Mouse (Mus musculus) embryonic facial prominence, embryonic 12.5 days (tissue): ENCODE results near the gene Fcgr3. TPM values are rescaled to one million over a fixed set of nuclear protein-coding genes. Genes with fewer than 3 reads are reported as not detected.
"Not testable (repeated sequence)": the region's sequence is repeated elsewhere in the genome, so short reads cannot be mapped to it uniquely, and the experiment has no call there.

Experiments
- ATAC-seq: fragments of 200-750 bp; cut with Nextera tagmentation; 2 replicates; pipeline ENCODE4 v1.8.0; 2017; ENCODE audit not compliant: insufficient number of reproducible peaks, insufficient read depth, low FRiP score, low TSS enrichment
- H3K27ac ChIP-seq: fragments of 300-500 bp; sonication (generic); 2 replicates; pipeline ENCODE4 v1.5.1; 2016; ENCODE audit warnings: mild to moderate bottlenecking
- H3K27me3 ChIP-seq: fragments of 300-500 bp; sonication (generic); 2 replicates; pipeline ENCODE4 v1.6.1; 2016; ENCODE audit warnings: mild to moderate bottlenecking, moderate library complexity
- H3K36me3 ChIP-seq: fragments of 300-500 bp; sonication (generic); 2 replicates; pipeline ENCODE4 v1.6.1; 2016; ENCODE audit warnings: mild to moderate bottlenecking
- H3K4me1 ChIP-seq: fragments of 300-500 bp; sonication (generic); 2 replicates; pipeline ENCODE4 v1.6.1; 2016
- H3K4me2 ChIP-seq: fragments of 300-500 bp; sonication (generic); replicated peaks from 2 replicates; pipeline ENCODE4 v1.6.1; 2016; ENCODE audit warnings: mild to moderate bottlenecking, moderate library complexity
- H3K4me3 ChIP-seq: fragments of 300-500 bp; sonication (generic); 2 replicates; pipeline ENCODE4 v1.5.1; 2016; ENCODE audit warnings: mild to moderate bottlenecking
- H3K9ac ChIP-seq: fragments of 300-500 bp; sonication (generic); 2 replicates; pipeline ENCODE4 v1.6.1; 2016; ENCODE audit warnings: mild to moderate bottlenecking, moderate library complexity
- H3K9me3 ChIP-seq: fragments of 300-500 bp; sonication (generic); 2 replicates; pipeline ENCODE4 v1.6.1; 2016; ENCODE audit warnings: mild to moderate bottlenecking, moderate library complexity
- WGBS: fragments of 180-500 bp; shearing (Covaris S2); methylation state at CpG from one replicate; pipeline ENCODE4 v1.1.7; 2016; 5-methylcytosine and 5-hydroxymethylcytosine counted together
- polyA plus RNA-seq: library from polyadenylated mRNA; unstranded; fragments of >200 nt; fragmentation: Nextera tagmentation; extraction: Ambion mirVana; gene quantifications from 2 replicates; pipeline ENCODE4 v1.2.1, GENCODE M21; 2016

Gene Fcgr3
- polyA plus RNA-seq, 1 experiment from 2014 or later: 6.5 TPM

GRCm38 (mm10) chr1:171065768-171066167 is 1.0 kb upstream of the Fcgr3 start:
- not testable (repeated sequence) for H3K36me3 ChIP-seq, H3K9ac ChIP-seq, H3K4me1 ChIP-seq, H3K9me3 ChIP-seq, H3K27ac ChIP-seq
- Histone ChIP-seq H3K4me2 (peak overlapping the region; percentile 42), H3K27me3 (peaks cover 42% of the 10 kb centered on the region), H3K4me3 (peak overlapping the region; percentile 31)
- peak; percentile 15; the same call in 1 of the 2 replicates for ATAC-seq
- WGBS: 5% methylated on average over 32 of the region's 45 CpGs

- not testable (repeated sequence) for H3K36me3 ChIP-seq, H3K27ac ChIP-seq, H3K9ac ChIP-seq, H3K9me3 ChIP-seq, H3K4me1 ChIP-seq
- H3K4me2 ChIP-seq: peak overlapping the region; percentile 44
- peaks cover 41% of the 10 kb centered on the region for H3K27me3 ChIP-seq
- H3K4me3 ChIP-seq: peak overlapping the region; percentile 37
- peak; percentile 14 for ATAC-seq
- WGBS: under 1% methylated on average over 24 of the region's 35 CpGs
Measured at GRCm38 (mm10) chr1:171065243-171065587, 480 bp upstream of the Fcgr3 start.

GRCm38 (mm10) chr1:171063569-171064490 is 905 bp downstream of the Fcgr3 start:
- Histone ChIP-seq H3K4me3 (peak overlapping the region; percentile 33), H3K27me3 (peaks cover 33% of the 10 kb centered on the region), H3K4me2 (peak overlapping the region; percentile 44)
- not testable (repeated sequence) for H3K4me1 ChIP-seq, H3K36me3 ChIP-seq, H3K27ac ChIP-seq, H3K9me3 ChIP-seq, H3K9ac ChIP-seq
- peak; percentile 76 for ATAC-seq
- WGBS: 9% methylated on average over 43 of the region's 61 CpGs

GRCm38 (mm10) chr1:171061566-171061965 is 3.2 kb downstream of the Fcgr3 start:
- Histone ChIP-seq H3K27ac (no peak overlapping the region), H3K4me3 (no peak overlapping the region), H3K9me3 (no peaks in the 10 kb centered on the region), H3K4me1 (no peaks in the 10 kb centered on the region), H3K4me2 (no peak overlapping the region), H3K9ac (no peak overlapping the region), H3K27me3 (peaks cover 25% of the 10 kb centered on the region), H3K36me3 (no peaks in the 10 kb centered on the region)
- 86% methylated on average over 3 of the region's 3 CpGs for WGBS
- ATAC-seq: no peak

GRCm38 (mm10) chr1:171060392-171060791 is 4.3 kb downstream of the Fcgr3 start:
- Histone ChIP-seq H3K4me2 (no peak overlapping the region), H3K27ac (no peak overlapping the region), H3K27me3 (peaks cover 18% of the 10 kb centered on the region), H3K9ac (no peak overlapping the region), H3K4me3 (no peak overlapping the region), H3K4me1 (no peaks in the 10 kb centered on the region), H3K36me3 (no peaks in the 10 kb centered on the region), H3K9me3 (no peaks in the 10 kb centered on the region)
- no peak for ATAC-seq
- WGBS: 46% methylated on average over 10 of the region's 10 CpGs

GRCm38 (mm10) chr1:171059203-171059602 is 5.5 kb downstream of the Fcgr3 start:
- Histone ChIP-seq H3K36me3 (no peaks in the 10 kb centered on the region), H3K27ac (no peak overlapping the region), H3K4me1 (no peaks in the 10 kb centered on the region), H3K4me3 (no peak overlapping the region), H3K9me3 (no peaks in the 10 kb centered on the region), H3K27me3 (peaks cover 11% of the 10 kb centered on the region), H3K9ac (no peak overlapping the region), H3K4me2 (no peak overlapping the region)
- 88% methylated on average over 2 of the region's 2 CpGs for WGBS
- ATAC-seq: no peak

GRCm38 (mm10) chr1:171057253-171057652 is 7.5 kb downstream of the Fcgr3 start:
- no peaks in the 10 kb centered on the region for H3K9me3 ChIP-seq
- 93% methylated on average over 5 of the region's 5 CpGs for whole genome bisulfite sequencing
- no peak overlapping the region for H3K9ac ChIP-seq
- H3K4me3 ChIP-seq: no peak overlapping the region
- H3K36me3 ChIP-seq: no peaks in the 10 kb centered on the region
- H3K4me1 ChIP-seq: no peaks in the 10 kb centered on the region
- no peak overlapping the region for H3K4me2 ChIP-seq
- no peak for ATAC-seq
- no peaks in the 10 kb centered on the region for H3K27me3 ChIP-seq
- H3K27ac ChIP-seq: no peak overlapping the region

GRCm38 (mm10) chr1:171053305-171053704 is 11.4 kb downstream of the Fcgr3 start:
- H3K27ac ChIP-seq: no peak overlapping the region
- H3K4me1 ChIP-seq: no peaks in the 10 kb centered on the region
- no peak overlapping the region for H3K9ac ChIP-seq
- no peak overlapping the region for H3K4me2 ChIP-seq
- no peaks in the 10 kb centered on the region for H3K27me3 ChIP-seq
- no peak overlapping the region for H3K4me3 ChIP-seq
- ATAC-seq: no peak
- H3K9me3 ChIP-seq: no peaks in the 10 kb centered on the region
- 87% methylated on average over 6 of the region's 6 CpGs for WGBS
- no peaks in the 10 kb centered on the region for H3K36me3 ChIP-seq

GRCm38 (mm10) chr1:171050774-171051173 is 14.0 kb downstream of the Fcgr3 start:
- Histone ChIP-seq H3K27me3 (no peaks in the 10 kb centered on the region), H3K4me1 (no peaks in the 10 kb centered on the region), H3K4me2 (no peak overlapping the region), H3K36me3 (no peaks in the 10 kb centered on the region), H3K4me3 (no peak overlapping the region), H3K9ac (no peak overlapping the region), H3K9me3 (no peaks in the 10 kb centered on the region), H3K27ac (no peak overlapping the region)
- no peak for ATAC-seq
- 85% methylated on average over 7 of the region's 7 CpGs for WGBS

- no peak for ATAC-seq
- 45% methylated on average over 10 of the region's 10 CpGs for WGBS
- no peak overlapping the region for H3K4me2 ChIP-seq
Measured at GRCm38 (mm10) chr1:171049263-171049662, 15.5 kb downstream of the Fcgr3 start.

GRCm38 (mm10) chr1:171046501-171046900 is 18.2 kb downstream of the Fcgr3 start:
- Histone ChIP-seq H3K27me3 (no peaks in the 10 kb centered on the region), H3K4me2 (no peak overlapping the region), H3K36me3 (no peaks in the 10 kb centered on the region), H3K9ac (no peak overlapping the region), H3K27ac (no peak overlapping the region), H3K4me3 (no peak overlapping the region), H3K4me1 (no peaks in the 10 kb centered on the region), H3K9me3 (no peaks in the 10 kb centered on the region)
- no peak for ATAC-seq
- WGBS: 63% methylated on average over 3 of the region's 3 CpGs

More at GRCm38 (mm10) chr1:171049263-171049662, 15.5 kb downstream of the Fcgr3 start:
- Histone ChIP-seq H3K4me3 (no peak overlapping the region), H3K27me3 (no peaks in the 10 kb centered on the region), H3K27ac (no peak overlapping the region), H3K9ac (no peak overlapping the region), H3K9me3 (no peaks in the 10 kb centered on the region), H3K4me1 (no peaks in the 10 kb centered on the region), H3K36me3 (no peaks in the 10 kb centered on the region)

GRCm38 (mm10) chr1:171045079-171045465 is 19.7 kb downstream of the Fcgr3 start:
- WGBS: 5% methylated on average over 14 of the region's 14 CpGs
- ATAC-seq: no peak

More at GRCm38 (mm10) chr1:171045079-171045465, 19.7 kb downstream of the Fcgr3 start:
- Histone ChIP-seq H3K4me3 (peak overlapping the region; percentile 66), H3K36me3 (no peaks in the 10 kb centered on the region), H3K27me3 (peaks cover 3% of the 10 kb centered on the region; the same call in 1 of the 2 replicates), H3K27ac (no peak overlapping the region), H3K4me2 (peak overlapping the region; percentile 49), H3K4me1 (no peaks in the 10 kb centered on the region), H3K9me3 (no peaks in the 10 kb centered on the region), H3K9ac (no peak overlapping the region)
